Mouse (Mus musculus): ENCODE results near the gene H2-Aa. TPM values are rescaled to one million over a fixed set of nuclear protein-coding genes. Genes with fewer than 3 reads are reported as not detected.
A peak's percentile ranks its signal among the peaks of the same experiment; 100 is the strongest.

Gene H2-Aa
- total and polyA plus RNA-seq, 3 experiments = not detected

- Histone ChIP-seq H3K36me3 (ENCODE audit: control insufficient read depth in 1 of 2, insufficient read depth in 2 of 2, low read length in 2 of 2) (no peaks in the 10 kb centered on the region), H3K9ac (ENCODE audit: control insufficient read depth, low read depth, low read length, poor library complexity, severe bottlenecking) (no peak overlapping the region), H3K4me3 (ENCODE audit: control insufficient read depth in 1 of 2, insufficient read depth in 1 of 2, low read depth in 2 of 2, low read length in 2 of 2) (no peak overlapping the region), H3K27me3 (ENCODE audit: control insufficient read depth in 1 of 2, insufficient read depth in 2 of 2, low read length in 2 of 2) (peaks cover 0 to 1% of the 10 kb centered on the region in 2 experiments; a peak in 2 of 4 replicates), H3K9me3 (replicated peaks; ENCODE audit: insufficient read depth, low read length) (no peaks in the 10 kb centered on the region), H3K79me2 (ENCODE audit: control insufficient read depth, insufficient read depth, low read length, poor library complexity) (no peaks in the 10 kb centered on the region), H3K4me1 (ENCODE audit: control insufficient read depth in 1 of 2, insufficient read depth in 2 of 2, low read length in 2 of 2) (no peaks in the 10 kb centered on the region), H3K27ac (ENCODE audit: control insufficient read depth, low read depth, low read length) (no peak overlapping the region)
- DNase-seq (ENCODE audit: low read depth, low spot score) = no peak
- TF ChIP-seq UBTF (IDR thresholded peaks at IDR 0.05; ENCODE audit: borderline replicate concordance, insufficient read depth, low read depth, low read length) (no peak), POLR2AphosphoS5 (IDR thresholded peaks at IDR 0.05; ENCODE audit: borderline replicate concordance, low read depth, low read length) (no peak), MYC (IDR thresholded peaks at IDR 0.05; ENCODE audit: low read depth, low read length) (no peak), SMC3 (IDR thresholded peaks at IDR 0.05; ENCODE audit: low read depth, low read length) (peak; percentile 28; the same call in 1 of the 2 replicates), TCF12 (IDR thresholded peaks at IDR 0.05; ENCODE audit: low read depth, low read length) (no peak), MAZ (IDR thresholded peaks at IDR 0.05; ENCODE audit: low read depth, low read length) (no peak), JUND (IDR thresholded peaks at IDR 0.05; ENCODE audit: low read depth, low read length) (no peak), CTCF (IDR thresholded peaks at IDR 0.05 in 2 of 3, conservative IDR thresholded peaks at IDR 0.05 in 1 of 3; ENCODE audit: control insufficient read depth in 1 of 3, insufficient read depth in 1 of 3, low read depth in 2 of 3, low read length in 3 of 3, poor library complexity in 1 of 3, severe bottlenecking in 1 of 3) (peak; percentile 6 to 45 (median 26); a peak in 4 of 6 replicates), RCOR1 (IDR thresholded peaks at IDR 0.05; ENCODE audit: low read depth, low read length) (no peak), SIN3A (IDR thresholded peaks at IDR 0.05; ENCODE audit: low read length) (no peak), KAT2A (conservative IDR thresholded peaks at IDR 0.05; ENCODE audit: low read depth, low read length) (no peak)
These were observed 1.8 kb downstream of the H2-Aa start for GRCm38 (mm10) chr17:34285848-34286247.

DNA sequence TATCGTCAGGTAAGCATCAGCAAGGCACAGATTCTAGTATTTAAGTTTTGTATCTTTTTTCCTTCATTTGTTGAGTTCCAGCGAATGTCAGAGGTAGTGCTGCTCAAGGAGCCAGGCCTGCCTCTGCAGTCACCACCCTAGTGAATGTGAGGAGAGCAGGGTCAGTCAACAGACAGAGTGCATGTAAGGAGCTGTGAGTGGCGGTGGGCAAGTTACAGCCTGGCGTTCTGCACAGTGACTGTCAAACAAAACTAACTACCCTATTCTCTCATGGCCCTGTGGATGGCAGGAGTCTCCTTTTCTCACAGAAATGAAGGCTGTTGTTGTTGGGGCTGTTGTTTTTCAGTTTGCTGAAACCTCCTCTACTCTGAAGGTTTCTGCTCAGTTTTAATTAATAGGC, 2.3 kb downstream of the H2-Aa start:
- Histone ChIP-seq H3K36me3 (ENCODE audit: control insufficient read depth in 1 of 2, insufficient read depth in 2 of 2, low read length in 2 of 2) (no peaks in the 10 kb centered on the region), H3K79me2 (ENCODE audit: control insufficient read depth, insufficient read depth, low read length, poor library complexity) (no peaks in the 10 kb centered on the region), H3K9me3 (replicated peaks; ENCODE audit: insufficient read depth, low read length) (no peaks in the 10 kb centered on the region), H3K4me1 (ENCODE audit: control insufficient read depth in 1 of 2, insufficient read depth in 2 of 2, low read length in 2 of 2) (no peaks in the 10 kb centered on the region), H3K27me3 (ENCODE audit: control insufficient read depth in 1 of 2, insufficient read depth in 2 of 2, low read length in 2 of 2) (peaks cover 0 to 1% of the 10 kb centered on the region in 2 experiments; a peak in 2 of 4 replicates), H3K4me3 (ENCODE audit: control insufficient read depth in 1 of 2, insufficient read depth in 1 of 2, low read depth in 2 of 2, low read length in 2 of 2) (no peak overlapping the region), H3K27ac (ENCODE audit: control insufficient read depth, low read depth, low read length) (no peak overlapping the region), H3K9ac (ENCODE audit: control insufficient read depth, low read depth, low read length, poor library complexity, severe bottlenecking) (no peak overlapping the region)
- DNase-seq (ENCODE audit: low read depth, low spot score) = no peak
- TF ChIP-seq RCOR1 (IDR thresholded peaks at IDR 0.05; ENCODE audit: low read depth, low read length) (no peak), MAFK (IDR thresholded peaks at IDR 0.05; ENCODE audit: borderline replicate concordance, low read depth, low read length) (no peak), JUND (IDR thresholded peaks at IDR 0.05; ENCODE audit: low read depth, low read length) (no peak), USF2 (IDR thresholded peaks at IDR 0.05; ENCODE audit: borderline replicate concordance in 1 of 2, insufficient read depth in 1 of 2, low read depth in 1 of 2, low read length in 2 of 2) (no peak), USF1 (IDR thresholded peaks at IDR 0.05; ENCODE audit: low read depth, low read length) (no peak), CHD1 (IDR thresholded peaks at IDR 0.05; ENCODE audit: low read depth, low read length) (no peak), CHD2 (IDR thresholded peaks at IDR 0.05; ENCODE audit: low read length) (no peak), E2F4 (IDR thresholded peaks at IDR 0.05; ENCODE audit: borderline replicate concordance, low read depth, low read length) (no peak)

All from MEL (cell line).